Mouse (Mus musculus): Measurements from ENCODE around the gene Tiam1.

DNA sequence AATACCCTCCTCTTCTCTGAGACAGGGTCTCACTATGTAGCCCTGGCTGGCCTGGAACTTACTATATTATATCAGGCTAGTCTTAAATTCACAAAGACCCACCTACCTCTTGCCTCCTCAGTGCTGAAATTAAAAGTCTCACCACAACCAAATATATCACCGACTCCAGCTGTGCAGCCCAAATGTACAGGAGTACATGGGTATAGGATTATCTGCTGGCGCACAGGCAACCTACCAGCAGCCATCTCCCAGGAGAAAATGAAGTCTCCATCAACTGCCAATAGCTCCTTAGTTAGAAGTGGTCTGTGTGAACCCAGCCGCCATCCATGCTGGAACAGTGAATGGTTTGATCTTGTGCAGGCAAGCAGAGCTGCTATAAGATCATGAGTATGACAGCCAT is 34.8 kb upstream of the Tiam1 start:
- TF ChIP-seq POLR2A (IDR thresholded peaks at IDR 0.05; ENCODE audit: extremely low read depth, insufficient read depth, low read length) (no peak), CTCF (IDR thresholded peaks at IDR 0.05; ENCODE audit: low read depth, low read length) (no peak)
